ENCODE assay signal across 13 mouse cellular contexts in genomic region chr4:28092854-28093253, GRCm38 (mm10).
"Had no signal": no experiment of that assay in that cellular context is flagged by ENCODE, and none has a peak within 500 bp of the region (broad histone marks: within the 10 kb centered on the region; RNA-seq: fewer than 3 reads in every experiment).

No protein-coding gene starts in this region.

- H3K36me3 ChIP-seq: liver, embryonic 13.5 days had no signal

- H3K27ac ChIP-seq: left cerebral cortex, adult 2 months; liver, embryonic 13.5 days had no signal

- H3K27me3 ChIP-seq: liver, embryonic 13.5 days had no signal

- H3K4me3 ChIP-seq: left cerebral cortex, adult 2 months; liver, embryonic 13.5 days had no signal

- H3K9ac ChIP-seq: liver, embryonic 13.5 days had no signal

- H3K9me3 ChIP-seq: liver, embryonic 13.5 days had no signal

- H3K4me2 ChIP-seq: liver, embryonic 13.5 days; midbrain, embryonic 11.5 days had no signal

- DNase-seq: kidney, adult 18-20 months; kidney, adult 9 months; kidney, postnatal 14 days; kidney, postnatal 4 days; liver, embryonic 13.5 days; lung, adult 2 months; lung, postnatal 14 days; lung, postnatal 4 days; midbrain, embryonic 14.5 days; thymus, adult 18-20 months; thymus, postnatal 36 days had no signal

- H3K4me1 ChIP-seq: liver, embryonic 13.5 days had no signal
